Mouse (Mus musculus): Measurements from ENCODE around the gene Phf10.
A peak's percentile ranks its signal among the peaks of the same experiment; 100 is the strongest.
"Not testable (repeated sequence)": the region's sequence is repeated elsewhere in the genome, so short reads cannot be mapped to it uniquely, and the experiment has no call there.

Gene Phf10

GRCm38 (mm10) chr17:14960951-14961556, at the start of gene Phf10:
Phf10 (minus strand) TSS chr17:14961273.
- peak; percentile 25 for DNase-seq

- DNase-seq, result not testable (repeated sequence)
These were observed 48.8 kb upstream of the Phf10 start, which contains the start of gene Gm3435 for GRCm38 (mm10) chr17:15009706-15010413. Gm3435 (plus strand) TSS chr17:15010176.

- not testable (repeated sequence) for DNase-seq
These were observed 48.0 kb upstream of the Phf10 start for GRCm38 (mm10) chr17:15009088-15009487.

DNA sequence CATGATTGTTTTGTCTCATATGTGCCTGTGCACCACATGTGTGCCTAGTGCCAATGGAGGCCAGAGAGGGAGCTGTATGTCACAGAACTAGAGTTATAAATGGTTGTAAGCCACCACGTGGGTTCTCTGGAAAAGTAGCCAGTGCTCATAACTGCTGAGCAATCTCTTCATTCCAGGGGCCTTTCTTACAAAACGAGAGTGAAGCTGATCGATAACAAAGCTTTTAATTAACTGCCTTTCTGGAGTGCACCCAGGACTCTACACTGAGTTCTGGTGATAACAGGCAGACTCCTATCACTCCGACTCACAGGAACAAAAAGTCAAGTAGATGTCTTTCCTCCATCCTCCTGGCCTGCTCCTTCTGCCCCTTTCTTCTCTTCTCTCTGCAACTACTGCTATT, 39.0 kb upstream of the Phf10 start:
- not testable (repeated sequence) for DNase-seq

DNA sequence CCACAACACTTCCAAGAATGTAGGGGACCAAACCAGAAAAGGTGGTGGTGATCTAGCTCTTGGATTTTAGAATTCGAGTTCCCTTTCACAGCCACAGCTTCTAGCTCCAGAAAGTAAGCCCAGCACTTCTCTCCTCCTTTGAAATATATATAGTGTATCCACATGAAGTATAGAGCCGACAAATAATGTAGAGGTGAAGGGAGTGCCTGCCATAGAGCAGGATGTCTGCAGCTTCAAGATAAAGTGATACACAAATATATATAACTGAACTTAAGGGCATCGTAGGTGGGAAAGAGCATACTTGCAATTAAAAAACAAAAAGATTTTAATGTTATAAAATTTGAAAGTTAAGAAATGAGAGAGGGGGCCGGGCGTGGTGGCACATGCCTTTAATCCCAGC, 33.1 kb upstream of the Phf10 start:
- DNase-seq, result not testable (repeated sequence)

DNA sequence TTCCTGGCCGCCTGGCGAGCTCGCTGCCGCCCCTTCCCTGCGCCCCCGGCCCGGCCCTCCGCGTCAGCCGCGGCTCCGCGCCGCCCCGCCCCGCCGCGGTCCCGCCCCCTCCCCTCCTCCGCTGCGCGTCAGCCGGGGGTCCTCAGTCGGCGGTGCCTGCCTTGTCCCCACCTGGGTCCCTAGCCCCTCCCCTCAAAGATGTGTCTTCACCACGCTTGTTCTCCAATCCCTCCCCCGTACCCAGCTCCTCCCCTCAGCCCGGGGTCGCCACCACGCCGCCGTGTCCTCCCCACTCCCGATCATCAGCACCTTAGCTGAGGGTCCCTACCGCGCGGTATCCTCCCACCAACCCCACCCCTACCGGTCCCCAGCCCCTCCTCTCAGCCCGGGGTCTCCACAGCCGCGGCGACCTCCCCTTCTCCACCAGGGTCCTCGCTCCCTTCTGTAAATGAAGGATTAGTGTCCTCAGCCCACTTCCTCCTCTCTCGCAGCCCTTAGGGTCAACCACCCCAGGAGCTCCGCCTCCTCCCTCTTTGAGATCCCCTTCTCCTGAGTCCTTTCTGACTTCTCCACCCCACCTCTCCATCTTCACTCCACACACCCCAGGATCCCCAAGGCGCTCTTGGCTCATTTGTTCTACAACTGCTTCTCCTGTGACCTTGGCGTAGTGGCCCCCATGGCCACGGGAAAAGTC, 32.2 kb upstream of the Phf10 start:
- DNase-seq, result not testable (repeated sequence)

- DNase-seq, result not testable (repeated sequence)
These were observed 31.6 kb upstream of the Phf10 start for GRCm38 (mm10) chr17:14992522-14993138.

DNA sequence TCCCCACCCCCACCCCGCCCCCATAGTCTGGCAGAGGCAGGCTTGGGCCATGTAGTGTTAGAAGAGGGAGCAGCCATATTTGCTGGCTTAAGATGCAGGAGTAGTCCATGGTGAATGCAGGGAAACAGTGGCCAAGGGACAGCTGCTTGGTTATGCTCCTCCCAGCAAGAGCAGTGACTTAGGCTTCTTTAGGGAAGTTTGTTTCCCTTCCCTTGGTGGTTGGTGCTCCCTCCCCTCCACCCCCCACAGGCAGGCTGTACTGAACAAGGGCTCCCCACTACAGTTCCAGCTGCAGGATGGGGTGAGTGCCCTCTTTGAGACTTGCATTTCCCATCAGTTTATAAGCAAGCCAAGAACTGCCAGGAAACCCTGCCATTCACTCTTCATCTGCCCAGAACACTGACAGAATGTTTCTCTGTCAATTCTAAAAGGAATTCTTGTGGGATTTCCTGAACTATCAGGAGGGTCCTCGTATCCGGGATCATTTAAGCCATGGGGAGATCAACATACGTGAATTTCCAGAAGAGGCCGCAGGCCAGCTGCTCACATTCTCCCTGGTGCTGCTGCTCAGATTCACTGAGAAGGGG, 29.1 kb upstream of the Phf10 start:
- not testable (repeated sequence) for DNase-seq

DNA sequence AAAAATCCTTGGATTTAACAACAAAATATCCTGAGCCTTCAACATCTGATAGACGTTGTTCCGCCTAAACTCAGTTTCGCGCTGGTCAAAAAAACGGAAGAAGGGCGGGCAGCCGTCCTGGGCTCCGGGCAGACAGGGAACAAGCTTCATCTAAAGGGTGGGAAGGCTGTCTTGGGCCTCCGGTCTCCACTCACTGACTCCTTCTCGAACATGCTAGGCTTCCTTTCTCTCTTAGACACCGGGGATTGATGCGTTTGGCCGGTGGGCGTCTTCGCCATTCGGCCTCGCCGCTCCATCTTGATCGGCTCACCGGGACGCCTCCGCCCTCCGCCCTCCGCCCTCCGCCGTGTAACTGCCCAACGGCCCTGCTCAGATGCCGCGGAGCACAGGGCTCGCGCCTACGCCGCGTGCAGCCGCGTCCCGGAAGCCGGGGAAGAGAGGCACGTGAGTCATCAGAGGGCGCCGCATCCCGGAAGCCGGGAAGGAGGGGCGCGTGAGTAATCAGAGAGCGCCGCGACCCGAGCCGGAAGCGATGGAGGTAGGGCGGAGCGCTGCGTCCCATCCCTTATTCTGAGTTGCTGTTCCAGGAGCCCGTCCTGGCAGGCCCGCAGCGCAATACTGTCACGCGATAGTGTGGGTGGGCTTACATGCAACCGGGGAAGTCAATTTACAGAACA, 17.4 kb upstream of the Phf10 start, which contains the start of the genes 9030025P20Rik and Gm3417:
Gene 9030025P20Rik, plus strand, starts transcription at position 107 of the 677 bp plus-strand sequence.
Gene Gm3417, minus strand, starts transcription at position 429 of the 677 bp plus-strand sequence.
- DNase-seq, result not testable (repeated sequence)

DNA sequence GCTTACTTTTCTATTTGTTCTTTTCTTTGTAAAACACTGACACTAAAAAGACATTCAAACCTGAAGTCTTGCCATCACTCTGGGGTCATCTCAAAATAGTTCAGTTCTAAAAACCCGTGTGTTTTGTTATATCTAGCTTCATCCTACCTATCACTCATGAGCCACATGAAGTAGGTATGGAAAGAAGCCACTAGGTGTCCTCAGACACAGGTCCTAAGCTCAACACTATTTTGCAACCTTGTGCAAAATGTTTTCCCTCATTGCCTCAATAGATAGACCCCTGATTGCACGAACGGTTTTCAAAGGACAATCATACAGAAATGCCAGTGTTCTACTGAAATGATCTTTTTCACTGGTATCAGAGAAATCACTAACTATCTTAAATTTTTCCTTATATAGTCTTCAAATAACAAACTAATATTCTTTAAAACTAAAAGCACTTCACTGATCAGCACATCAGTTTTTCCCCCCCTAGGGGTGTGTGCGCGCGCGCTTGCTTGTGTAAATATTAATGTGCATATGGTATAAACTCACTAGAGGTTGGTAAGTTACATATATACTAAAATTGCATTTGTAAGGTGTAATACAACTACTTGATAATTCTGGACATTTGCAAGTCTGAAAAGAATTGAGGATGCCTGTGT, 16.8 kb upstream of the Phf10 start:
- DNase-seq, result not testable (repeated sequence)

- DNase-seq, result not testable (repeated sequence)
These were observed 7.4 kb upstream of the Phf10 start for GRCm38 (mm10) chr17:14968373-14968913.

GRCm38 (mm10) chr17:14961557-14962154, 583 bp upstream of the Phf10 start:
- DNase-seq, result not testable (repeated sequence)

DNA sequence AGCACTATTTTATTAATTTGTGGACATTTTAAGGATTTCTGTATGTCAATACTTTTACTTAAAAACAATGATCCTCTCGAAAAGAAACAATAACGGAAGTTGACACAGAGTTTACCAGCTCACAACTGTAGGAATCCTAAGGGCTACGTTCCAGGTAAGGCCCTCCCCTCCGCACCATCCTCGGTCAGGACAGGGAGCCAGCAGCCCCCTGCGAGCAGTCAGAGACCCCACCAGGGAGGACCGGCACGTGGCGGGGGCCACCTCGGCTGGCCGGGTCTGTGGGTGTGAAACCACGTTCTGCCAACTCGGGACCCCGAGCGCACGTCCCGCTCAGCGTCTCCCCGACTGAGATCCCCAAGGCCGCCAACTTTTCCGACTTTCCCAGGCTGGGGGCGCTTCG, 553 bp downstream of the Phf10 start:
- no peak for DNase-seq

- DNase-seq, result no peak
These were observed 1.1 kb downstream of the Phf10 start for GRCm38 (mm10) chr17:14959979-14960378.

DNA sequence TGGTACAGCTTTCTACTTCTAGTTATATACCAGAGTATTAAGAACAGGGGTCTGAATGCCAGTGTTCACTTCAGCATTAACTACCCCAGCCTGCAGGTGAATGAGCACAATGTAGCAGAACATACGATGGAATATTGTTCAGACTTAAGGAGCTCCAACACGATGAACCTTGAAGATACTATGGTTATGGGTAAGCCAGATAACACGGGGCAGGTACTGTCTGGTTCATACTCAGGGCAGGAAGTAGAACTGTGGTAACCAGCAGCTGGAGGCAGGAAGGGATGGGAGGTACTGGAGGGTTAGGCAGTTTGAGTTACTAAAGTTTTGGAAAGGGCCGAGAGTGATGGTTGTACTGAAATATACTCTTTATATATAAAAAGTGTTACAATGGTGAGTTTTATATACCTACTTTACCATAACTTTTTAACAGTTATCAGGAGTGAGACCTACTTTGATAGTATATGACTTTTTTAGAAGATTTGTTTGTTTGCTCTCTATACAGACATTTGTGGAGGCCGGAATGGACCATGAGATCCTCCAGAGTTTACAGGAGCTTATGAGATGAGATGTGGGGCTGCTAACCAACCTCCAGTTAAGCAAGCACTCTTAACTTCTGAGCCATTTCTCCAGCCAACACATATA, 2.3 kb downstream of the Phf10 start:
- no peak for DNase-seq

GRCm38 (mm10) chr17:14953452-14953851, 7.6 kb downstream of the Phf10 start:
- no peak for DNase-seq

DNA sequence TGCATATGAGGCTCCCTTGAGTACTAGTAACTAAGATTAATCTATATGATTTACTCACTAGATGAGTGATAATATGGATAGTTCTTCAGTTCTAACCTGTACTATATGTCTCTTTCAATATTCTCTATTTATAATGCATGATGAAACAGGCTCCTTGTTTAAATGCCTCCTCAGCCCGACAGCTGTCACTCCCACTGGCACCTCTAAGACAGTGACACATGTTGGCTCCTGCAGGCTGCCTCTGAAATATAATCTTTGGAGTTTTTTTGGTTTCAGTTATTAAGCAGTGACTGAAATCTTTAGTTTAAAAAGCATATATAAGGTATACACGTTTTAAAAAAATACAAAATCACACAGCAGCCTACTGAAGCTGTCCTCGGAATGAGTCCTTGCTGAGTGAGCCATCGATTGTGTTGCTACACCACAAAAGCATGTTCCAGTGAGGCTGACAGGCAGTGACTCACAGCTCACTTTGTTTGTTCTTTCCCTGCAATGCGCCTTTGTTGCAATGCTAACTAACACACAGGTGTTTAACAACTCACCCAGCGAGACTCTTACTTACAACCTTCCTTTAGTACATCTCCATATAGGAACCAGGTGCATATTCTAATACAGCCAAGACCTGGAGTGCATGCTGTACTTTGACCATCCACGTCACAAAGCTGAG, 11.8 kb downstream of the Phf10 start:
- no peak for DNase-seq

DNA sequence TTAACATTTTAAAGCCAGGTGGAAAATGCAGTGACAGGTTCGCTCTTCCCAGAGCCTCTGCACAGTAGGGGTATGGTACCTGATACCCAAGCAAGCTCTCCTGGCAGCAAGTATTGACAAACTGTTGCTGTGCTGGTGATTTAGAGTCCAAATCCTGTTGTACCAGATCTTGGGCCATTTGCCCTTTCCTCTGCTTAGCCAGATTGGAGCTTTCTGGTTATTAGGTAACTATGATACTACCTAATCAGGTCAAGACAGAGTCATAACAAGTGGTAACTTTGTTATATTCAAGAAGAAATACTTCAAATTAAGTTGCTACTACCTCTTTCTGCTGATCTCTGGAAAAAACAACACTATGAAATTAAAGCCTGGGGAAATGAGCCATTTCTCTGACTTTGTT, 16.5 kb downstream of the Phf10 start:
- DNase-seq, result no peak

GRCm38 (mm10) chr17:14943729-14944059, 17.4 kb downstream of the Phf10 start:
- no peak for DNase-seq
